Mouse (Mus musculus) liver, adult 2 months (tissue): ENCODE data around the gene Cntn4. TPM values are rescaled to one million over a fixed set of nuclear protein-coding genes. Genes with fewer than 3 reads are reported as not detected.
"Not testable (repeated sequence)": the region's sequence is repeated elsewhere in the genome, so short reads cannot be mapped to it uniquely, and the experiment has no call there.

Experiments
- DNase-seq: peaks from one replicate; pipeline ENCODE4 v3.0.0-alpha.2; 2011; ENCODE audit warnings: low read depth, low spot score; ENCODE audit errors: extremely low read depth
- H3K27ac ChIP-seq: fragments of 200-500 bp; replicated peaks from 2 replicates; pipeline ENCODE4 v1.5.1; 2012; ENCODE audit warnings: low read depth, mild to moderate bottlenecking, control low read depth, inconsistent platforms, low read length; ENCODE audit not compliant: insufficient read depth
- H3K27me3 ChIP-seq: fragments of 200-500 bp; 2 replicates; pipeline ENCODE4 v1.6.1; 2012; ENCODE audit warnings: mild to moderate bottlenecking, moderate library complexity, low read length, inconsistent platforms; ENCODE audit not compliant: control insufficient read depth, insufficient read depth
- H3K36me3 ChIP-seq: fragments of 200-500 bp; 2 replicates; pipeline ENCODE4 v1.6.1; 2012; ENCODE audit warnings: low read length, inconsistent platforms; ENCODE audit not compliant: control insufficient read depth, insufficient read depth
- H3K4me1 ChIP-seq: fragments of 200-500 bp; 2 replicates; pipeline ENCODE4 v1.6.1; 2011; ENCODE audit warnings: low read length; ENCODE audit not compliant: control insufficient read depth, insufficient read depth
- H3K4me3 ChIP-seq: fragments of 200-500 bp; 2 replicates; pipeline ENCODE4 v1.5.1; 2011; ENCODE audit warnings: low read depth, mild to moderate bottlenecking, control low read depth, low read length, moderate library complexity; ENCODE audit not compliant: insufficient read depth
- H3K79me2 ChIP-seq: fragments of 200-500 bp; 2 replicates; pipeline ENCODE4 v1.6.1; 2012; ENCODE audit warnings: inconsistent platforms, mild to moderate bottlenecking, low read length, moderate library complexity; ENCODE audit not compliant: control insufficient read depth, insufficient read depth
- H3K9ac ChIP-seq: fragments of 200-500 bp; 2 replicates; pipeline ENCODE4 v1.6.1; 2012; ENCODE audit warnings: low read depth, mild to moderate bottlenecking, control low read depth, inconsistent platforms, low read length
- CTCF ChIP-seq: fragments of 200-500 bp; IDR thresholded peaks from 2 replicates; pipeline ENCODE4 v1.5.1; 2011; ENCODE audit warnings: low read depth, low read length, control low read depth
- POLR2A ChIP-seq: fragments of 200-500 bp; IDR thresholded peaks from 2 replicates; pipeline ENCODE4 v1.6.1; 2011; ENCODE audit warnings: low read length, control low read depth; ENCODE audit not compliant: insufficient read depth; ENCODE audit errors: extremely low read depth
- WGBS: fragments of 180-500 bp; shearing (Covaris S2); methylation state at CpG from one replicate; pipeline ENCODE4 v1.1.7; 2018; 5-methylcytosine and 5-hydroxymethylcytosine counted together
- polyA plus RNA-seq: library from polyadenylated mRNA; depleted of rRNA; stranded (reverse); fragments of >200 nt; gene quantifications from 2 replicates; pipeline ENCODE4 v1.2.3, GENCODE M21; 2012
- total RNA-seq: library from RNA; depleted of rRNA; stranded (reverse); fragments of >200 nt; gene quantifications from 2 replicates; pipeline ENCODE4 v1.2.3, GENCODE M21; 2014

Gene Cntn4
- total and polyA plus RNA-seq, 2 experiments: not detected

GRCm38 (mm10) chr6:106350072-106350471 lies 672.6 kb downstream of the Cntn4 start:
- Histone ChIP-seq H3K79me2 (no peaks in the 10 kb centered on the region), H3K4me3 (no peak overlapping the region), H3K4me1 (no peaks in the 10 kb centered on the region), H3K27ac (no peak overlapping the region), H3K36me3 (no peaks in the 10 kb centered on the region), H3K27me3 (no peaks in the 10 kb centered on the region), H3K9ac (no peak overlapping the region)
- DNase-seq: no peak
- WGBS: 53% methylated on average over 3 of the region's 3 CpGs
- TF ChIP-seq CTCF: no peak
- no peak for TF ChIP-seq POLR2A

- H3K79me2 ChIP-seq: no peaks in the 10 kb centered on the region
- no peaks in the 10 kb centered on the region for H3K36me3 ChIP-seq
- H3K27me3 ChIP-seq: no peaks in the 10 kb centered on the region
- TF ChIP-seq CTCF: no peak
- no peak for TF ChIP-seq POLR2A
- WGBS: 79% methylated on average over 2 of the region's 2 CpGs
- no peak for DNase-seq
- H3K4me3 ChIP-seq: no peak overlapping the region
- H3K27ac ChIP-seq: no peak overlapping the region
- H3K4me1 ChIP-seq: no peaks in the 10 kb centered on the region
- H3K9ac ChIP-seq: no peak overlapping the region
Observed at GRCm38 (mm10) chr6:106351389-106351788, 673.9 kb downstream of the Cntn4 start.

GRCm38 (mm10) chr6:106358801-106359200 lies 681.3 kb downstream of the Cntn4 start:
- not testable (repeated sequence) for H3K9ac ChIP-seq, H3K79me2 ChIP-seq, H3K4me1 ChIP-seq, DNase-seq, H3K27me3 ChIP-seq, H3K36me3 ChIP-seq, H3K4me3 ChIP-seq, H3K27ac ChIP-seq
- WGBS: 79% methylated on average over 2 of the region's 2 CpGs

DNA sequence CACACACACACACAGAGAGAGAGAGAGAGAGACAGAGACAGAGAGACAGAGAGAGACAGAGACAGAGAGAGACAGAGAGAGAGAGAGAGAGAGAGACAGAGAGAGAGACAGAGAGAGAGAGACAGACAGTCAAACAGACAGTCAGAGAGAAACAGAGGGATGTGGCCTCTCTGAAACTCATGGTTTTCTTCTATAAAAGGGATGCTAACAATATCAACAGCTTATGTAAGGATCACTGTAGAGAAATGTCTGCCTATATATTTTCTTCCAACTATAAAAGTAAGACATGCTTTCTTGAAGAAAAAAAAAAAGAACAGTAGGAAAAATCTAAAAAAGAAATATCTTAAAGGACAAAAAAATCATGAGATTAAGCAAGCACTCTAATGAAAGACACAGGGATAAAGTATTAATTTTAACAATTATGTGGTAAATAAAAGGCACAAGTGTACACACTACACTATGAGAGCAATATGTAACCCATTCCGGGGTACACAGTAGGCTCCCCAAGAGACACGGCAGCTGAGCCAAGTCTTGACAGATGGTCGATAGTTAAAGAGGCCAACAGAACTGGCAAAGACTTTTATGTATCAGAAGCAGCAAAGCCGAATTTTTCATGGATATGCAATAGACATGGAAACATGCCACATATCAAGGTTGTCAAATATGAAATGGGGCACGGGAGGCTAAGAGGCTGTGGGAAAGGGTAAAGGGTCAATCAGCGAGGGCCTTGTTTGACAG lies 704.0 kb downstream of the Cntn4 start:
- WGBS: 78% methylated on average over 6 of the region's 6 CpGs
- Histone ChIP-seq H3K9ac (no peak overlapping the region), H3K36me3 (no peaks in the 10 kb centered on the region), H3K27ac (no peak overlapping the region), H3K27me3 (no peaks in the 10 kb centered on the region), H3K4me1 (no peaks in the 10 kb centered on the region), H3K79me2 (no peaks in the 10 kb centered on the region), H3K4me3 (no peak overlapping the region)
- no peak for DNase-seq
- TF ChIP-seq POLR2A (no peak), CTCF (no peak)

DNA sequence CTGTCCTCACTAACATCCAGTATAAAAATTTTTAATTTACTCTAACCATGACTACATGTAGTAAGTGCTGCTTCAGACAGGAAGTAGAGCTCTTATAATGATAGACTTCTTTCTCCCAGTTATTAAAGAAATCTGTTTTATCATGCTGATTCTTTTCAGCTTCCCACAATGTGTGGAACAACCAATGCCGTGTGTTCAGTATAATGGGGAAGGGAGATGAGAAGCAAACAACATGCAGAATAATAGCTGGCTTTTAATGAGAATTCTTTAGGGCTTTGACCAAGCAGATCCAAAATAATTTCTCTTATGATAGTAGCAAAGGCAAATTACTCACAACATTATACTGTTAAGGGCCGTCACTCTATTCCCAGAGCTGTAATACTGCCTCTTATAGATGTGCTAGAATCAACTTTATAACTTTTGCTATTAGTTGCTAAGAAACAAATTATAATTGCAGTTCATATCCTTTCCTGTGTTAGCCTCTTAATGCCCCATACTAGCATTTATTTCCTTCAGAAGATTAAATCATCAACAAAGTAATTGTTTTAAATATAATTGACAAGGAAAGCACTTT lies 710.5 kb downstream of the Cntn4 start:
- TF ChIP-seq CTCF (no peak), POLR2A (no peak)
- Histone ChIP-seq H3K9ac (no peak overlapping the region), H3K4me3 (no peak overlapping the region), H3K79me2 (no peaks in the 10 kb centered on the region), H3K27me3 (no peaks in the 10 kb centered on the region), H3K27ac (no peak overlapping the region), H3K36me3 (no peaks in the 10 kb centered on the region), H3K4me1 (no peaks in the 10 kb centered on the region)
- no peak for DNase-seq
- WGBS: 81% methylated on average over 2 of the region's 2 CpGs

- Histone ChIP-seq H3K4me3 (no peak overlapping the region), H3K27ac (no peak overlapping the region), H3K27me3 (no peaks in the 10 kb centered on the region), H3K79me2 (no peaks in the 10 kb centered on the region), H3K4me1 (no peaks in the 10 kb centered on the region), H3K9ac (no peak overlapping the region), H3K36me3 (no peaks in the 10 kb centered on the region)
- DNase-seq: no peak
- no peak for TF ChIP-seq POLR2A
- WGBS: 66% methylated on average over 3 of the region's 3 CpGs
Observed at GRCm38 (mm10) chr6:106408014-106408413, 730.6 kb downstream of the Cntn4 start.
